Mouse (Mus musculus) thymus, postnatal 4 days (tissue): Measurements from ENCODE around the gene Ppp1cc.

Experiments
- DNase-seq: peaks from one replicate; pipeline ENCODE4 v3.0.0; 2021

Gene Ppp1cc

GRCm38 (mm10) chr5:122157827-122158381 is at the start of gene Ppp1cc:
Gene Ppp1cc (plus strand): TSS chr5:122158278.
- peak; percentile 96 for DNase-seq

GRCm38 (mm10) chr5:122109325-122110060 is 48.6 kb upstream of the Ppp1cc start:
- no peak for DNase-seq

GRCm38 (mm10) chr5:122110625-122111024 is 47.5 kb upstream of the Ppp1cc start:
- no peak for DNase-seq

GRCm38 (mm10) chr5:122111091-122111932 is 46.8 kb upstream of the Ppp1cc start:
- DNase-seq: no peak

- DNase-seq: no peak
Observed at GRCm38 (mm10) chr5:122111933-122112248, 46.2 kb upstream of the Ppp1cc start.

- no peak for DNase-seq
Observed at GRCm38 (mm10) chr5:122113450-122113849, 44.6 kb upstream of the Ppp1cc start.

GRCm38 (mm10) chr5:122114176-122114575 is 43.9 kb upstream of the Ppp1cc start:
- DNase-seq: peak; percentile 78

GRCm38 (mm10) chr5:122115266-122115763 is 42.8 kb upstream of the Ppp1cc start:
- no peak for DNase-seq

GRCm38 (mm10) chr5:122116243-122116642 is 41.8 kb upstream of the Ppp1cc start:
- peak; percentile 71 for DNase-seq

- peak; percentile 61 for DNase-seq
Observed at GRCm38 (mm10) chr5:122125211-122125760, 32.8 kb upstream of the Ppp1cc start.

GRCm38 (mm10) chr5:122129068-122129655 is 28.9 kb upstream of the Ppp1cc start:
- DNase-seq: peak; percentile 79

GRCm38 (mm10) chr5:122130341-122130998 is 27.6 kb upstream of the Ppp1cc start:
- DNase-seq: peak; percentile 45

GRCm38 (mm10) chr5:122131076-122132051 is 26.7 kb upstream of the Ppp1cc start:
- peak; percentile 98 for DNase-seq

GRCm38 (mm10) chr5:122132167-122133049 is 25.7 kb upstream of the Ppp1cc start:
- DNase-seq: peak; percentile 66

GRCm38 (mm10) chr5:122133050-122133389 is 25.1 kb upstream of the Ppp1cc start:
- no peak for DNase-seq

GRCm38 (mm10) chr5:122134395-122135289 is 23.4 kb upstream of the Ppp1cc start:
- no peak for DNase-seq

- DNase-seq: no peak
Observed at GRCm38 (mm10) chr5:122135290-122135882, 22.7 kb upstream of the Ppp1cc start.
